Mouse (Mus musculus): ENCODE measurements at regions not wholly inside any gene's neighbourhood (a gene's known extent, or its start where the extent isn't known, plus 50 kb on each side); places are given as distances from the start of the nearest gene placed in this dataset.

GRCm38 (mm10) chr7:83060733-83061132 is 193.6 kb downstream of the Mex3b start:
- 53% methylated on average over 5 of the region's 5 CpGs for WGBS
- Histone ChIP-seq H3K27ac (replicated peaks) (no peak overlapping the region), H3K36me3 (no peaks in the 10 kb centered on the region), H3K9ac (replicated peaks) (no peak overlapping the region), H3K4me1 (peaks cover 3% of the 10 kb centered on the region; the same call in 1 of the 2 replicates), H3K9me3 (no peaks in the 10 kb centered on the region), H3K4me2 (replicated peaks) (no peak overlapping the region), H3K4me3 (no peak overlapping the region), H3K27me3 (no peaks in the 10 kb centered on the region)
- no peak for ATAC-seq (ENCODE audit: low FRiP score, low read depth)

- H3K27ac ChIP-seq (replicated peaks), result no peak overlapping the region
- no peaks in the 10 kb centered on the region for H3K27me3 ChIP-seq
- 79% methylated on average over 7 of the region's 7 CpGs for WGBS
- no peaks in the 10 kb centered on the region for H3K9me3 ChIP-seq
- H3K4me2 ChIP-seq (replicated peaks), result no peak overlapping the region
- H3K9ac ChIP-seq (replicated peaks), result no peak overlapping the region
- H3K4me3 ChIP-seq, result no peak overlapping the region
- H3K36me3 ChIP-seq, result no peaks in the 10 kb centered on the region
- no peak for ATAC-seq (ENCODE audit: low FRiP score, low read depth)
- peaks cover 3% of the 10 kb centered on the region; the same call in 1 of the 2 replicates for H3K4me1 ChIP-seq
These were observed 194.2 kb downstream of the Mex3b start for GRCm38 (mm10) chr7:83061197-83061893.

GRCm38 (mm10) chr7:83061894-83062477 is 194.9 kb downstream of the Mex3b start:
- ATAC-seq (ENCODE audit: low FRiP score, low read depth), result no peak
- Histone ChIP-seq H3K9ac (replicated peaks) (no peak overlapping the region), H3K4me2 (replicated peaks) (no peak overlapping the region), H3K27ac (replicated peaks) (no peak overlapping the region), H3K36me3 (no peaks in the 10 kb centered on the region), H3K4me3 (no peak overlapping the region), H3K27me3 (no peaks in the 10 kb centered on the region), H3K4me1 (peaks cover 3% of the 10 kb centered on the region; the same call in 1 of the 2 replicates), H3K9me3 (no peaks in the 10 kb centered on the region)
- WGBS, result 92% methylated on average over 6 of the region's 6 CpGs

GRCm38 (mm10) chr7:83063559-83063958 is 196.4 kb downstream of the Mex3b start:
- H3K4me2 ChIP-seq (replicated peaks), result no peak overlapping the region
- H3K9ac ChIP-seq (replicated peaks), result no peak overlapping the region
- H3K9me3 ChIP-seq, result no peaks in the 10 kb centered on the region
- H3K27ac ChIP-seq (replicated peaks), result no peak overlapping the region
- no peaks in the 10 kb centered on the region for H3K36me3 ChIP-seq
- no peak for ATAC-seq (ENCODE audit: low FRiP score, low read depth)
- no peaks in the 10 kb centered on the region for H3K27me3 ChIP-seq
- H3K4me3 ChIP-seq, result no peak overlapping the region
- peaks cover 3% of the 10 kb centered on the region; the same call in 1 of the 2 replicates for H3K4me1 ChIP-seq
- WGBS, result 90% methylated on average over 3 of the region's 3 CpGs

- no peak overlapping the region for H3K4me2 ChIP-seq (replicated peaks)
- ATAC-seq (ENCODE audit: low FRiP score, low read depth), result no peak
- H3K9ac ChIP-seq (replicated peaks), result no peak overlapping the region
- no peaks in the 10 kb centered on the region for H3K36me3 ChIP-seq
- no peaks in the 10 kb centered on the region for H3K9me3 ChIP-seq
- H3K4me1 ChIP-seq, result peaks cover 2% of the 10 kb centered on the region; the same call in 1 of the 2 replicates
- no peak overlapping the region for H3K4me3 ChIP-seq
- H3K27ac ChIP-seq (replicated peaks), result no peak overlapping the region
- H3K27me3 ChIP-seq, result no peaks in the 10 kb centered on the region
- 92% methylated on average over 3 of the region's 3 CpGs for WGBS
These were observed 198.2 kb downstream of the Mex3b start for GRCm38 (mm10) chr7:83065341-83065740.

- H3K36me3 ChIP-seq, result no peaks in the 10 kb centered on the region
- H3K9ac ChIP-seq (replicated peaks), result no peak overlapping the region
- no peaks in the 10 kb centered on the region for H3K9me3 ChIP-seq
- ATAC-seq (ENCODE audit: low FRiP score, low read depth), result no peak
- no peak overlapping the region for H3K4me3 ChIP-seq
- peaks cover 15% of the 10 kb centered on the region for H3K4me1 ChIP-seq
- WGBS, result 88% methylated on average over 15 of the region's 15 CpGs
- H3K27me3 ChIP-seq, result no peaks in the 10 kb centered on the region
- no peak overlapping the region for H3K4me2 ChIP-seq (replicated peaks)
- H3K27ac ChIP-seq (replicated peaks), result no peak overlapping the region
These were observed 207.4 kb downstream of the Mex3b start for GRCm38 (mm10) chr7:83074399-83074970.

GRCm38 (mm10) chr7:83075159-83075952 is 208.2 kb downstream of the Mex3b start:
- Histone ChIP-seq H3K27me3 (0 out of 2 replicates have a peak, but pooled peaks cover 4% of the 10 kb centered on the region), H3K36me3 (no peaks in the 10 kb centered on the region), H3K9me3 (no peaks in the 10 kb centered on the region), H3K27ac (replicated peaks) (no peak overlapping the region), H3K4me1 (peaks cover 15% of the 10 kb centered on the region), H3K4me3 (no peak overlapping the region), H3K9ac (replicated peaks) (no peak overlapping the region), H3K4me2 (replicated peaks) (no peak overlapping the region)
- WGBS, result 85% methylated on average over 4 of the region's 4 CpGs
- ATAC-seq (ENCODE audit: low FRiP score, low read depth), result no peak

- peak overlapping the region; percentile 56 for H3K27ac ChIP-seq (replicated peaks)
- WGBS, result 37% methylated on average over 11 of the region's 11 CpGs
- H3K36me3 ChIP-seq, result no peaks in the 10 kb centered on the region
- 0 out of 2 replicates have a peak, but pooled peaks cover 4% of the 10 kb centered on the region for H3K27me3 ChIP-seq
- ATAC-seq (ENCODE audit: low FRiP score, low read depth), result peak; percentile 81
- peaks cover 15% of the 10 kb centered on the region for H3K4me1 ChIP-seq
- no peaks in the 10 kb centered on the region for H3K9me3 ChIP-seq
- no peak overlapping the region for H3K4me2 ChIP-seq (replicated peaks)
- no peak overlapping the region for H3K4me3 ChIP-seq
- H3K9ac ChIP-seq (replicated peaks), result no peak overlapping the region
These were observed 210.1 kb downstream of the Mex3b start for GRCm38 (mm10) chr7:83077035-83077918.

GRCm38 (mm10) chr7:83077919-83078265 is 210.8 kb downstream of the Mex3b start:
- ATAC-seq (ENCODE audit: low FRiP score, low read depth), result peak; percentile 66
- Histone ChIP-seq H3K27ac (replicated peaks) (peak overlapping the region; percentile 56), H3K36me3 (no peaks in the 10 kb centered on the region), H3K9me3 (no peaks in the 10 kb centered on the region), H3K27me3 (0 out of 2 replicates have a peak, but pooled peaks cover 4% of the 10 kb centered on the region), H3K9ac (replicated peaks) (no peak overlapping the region), H3K4me1 (peaks cover 15% of the 10 kb centered on the region), H3K4me2 (replicated peaks) (no peak overlapping the region), H3K4me3 (no peak overlapping the region)
- 4% methylated on average over 4 of the region's 4 CpGs for WGBS

GRCm38 (mm10) chr7:83078695-83079094 is 211.6 kb downstream of the Mex3b start:
- Histone ChIP-seq H3K4me3 (no peak overlapping the region), H3K27ac (replicated peaks) (no peak overlapping the region), H3K4me1 (peaks cover 15% of the 10 kb centered on the region), H3K9me3 (no peaks in the 10 kb centered on the region), H3K36me3 (no peaks in the 10 kb centered on the region), H3K27me3 (0 out of 2 replicates have a peak, but pooled peaks cover 4% of the 10 kb centered on the region), H3K4me2 (replicated peaks) (no peak overlapping the region), H3K9ac (replicated peaks) (no peak overlapping the region)
- no peak for ATAC-seq (ENCODE audit: low FRiP score, low read depth)
- WGBS, result 77% methylated on average over 4 of the region's 4 CpGs

GRCm38 (mm10) chr7:83079842-83080241 is 212.7 kb downstream of the Mex3b start:
- Histone ChIP-seq H3K27ac (replicated peaks) (no peak overlapping the region), H3K36me3 (no peaks in the 10 kb centered on the region), H3K4me2 (replicated peaks) (no peak overlapping the region), H3K9ac (replicated peaks) (no peak overlapping the region), H3K9me3 (no peaks in the 10 kb centered on the region), H3K27me3 (0 out of 2 replicates have a peak, but pooled peaks cover 4% of the 10 kb centered on the region), H3K4me1 (peaks cover 15% of the 10 kb centered on the region), H3K4me3 (no peak overlapping the region)
- ATAC-seq (ENCODE audit: low FRiP score, low read depth), result no peak
- WGBS, result 82% methylated on average over 1 of the region's 1 CpGs

Data from midbrain, embryonic 12.5 days (tissue).